Mouse (Mus musculus) heart, embryonic 10.5 days (tissue): Measurements from ENCODE around the gene Gm18596. TPM values are rescaled to one million over a fixed set of nuclear protein-coding genes. Genes with fewer than 3 reads are reported as not detected.
"Not testable (repeated sequence)": the region's sequence is repeated elsewhere in the genome, so short reads cannot be mapped to it uniquely, and the experiment has no call there.

Experiments used
- DNase-seq: peaks from one replicate; pipeline ENCODE4 v3.0.0-alpha.2; 2017; ENCODE audit warnings: low spot score
- H3K27ac ChIP-seq: fragments of 300-500 bp; sonication (generic); 2 replicates; pipeline ENCODE4 v1.5.1; 2016; ENCODE audit warnings: mild to moderate bottlenecking
- H3K27me3 ChIP-seq: fragments of 300-500 bp; sonication (generic); 2 replicates; pipeline ENCODE4 v1.6.1; 2016; ENCODE audit warnings: mild to moderate bottlenecking; ENCODE audit not compliant: poor library complexity, insufficient read depth, severe bottlenecking
- H3K36me3 ChIP-seq: fragments of 300-500 bp; sonication (generic); 2 replicates; pipeline ENCODE4 v1.6.1; 2016; ENCODE audit warnings: mild to moderate bottlenecking, moderate library complexity
- H3K4me1 ChIP-seq: fragments of 300-500 bp; sonication (generic); 2 replicates; pipeline ENCODE4 v1.6.1; 2016; ENCODE audit warnings: mild to moderate bottlenecking
- H3K4me3 ChIP-seq: fragments of 300-500 bp; sonication (generic); 2 replicates; pipeline ENCODE4 v1.5.1; 2016; ENCODE audit warnings: mild to moderate bottlenecking, moderate library complexity
- H3K9me3 ChIP-seq: fragments of 300-500 bp; sonication (generic); 2 replicates; pipeline ENCODE4 v1.6.1; 2016; ENCODE audit warnings: mild to moderate bottlenecking, moderate library complexity
- WGBS: fragments of 180-500 bp; shearing (Covaris S2); methylation state at CpG from one replicate; pipeline ENCODE4 v1.1.7; 2016; 5-methylcytosine and 5-hydroxymethylcytosine counted together
- polyA plus RNA-seq: library from polyadenylated mRNA; unstranded; fragments of >200 nt; fragmentation: Nextera tagmentation; extraction: Ambion mirVana; gene quantifications from 2 replicates; pipeline ENCODE4 v1.2.1, GENCODE M21; 2016

Gene Gm18596
- not detected in 2 replicates for polyA plus RNA-seq

DNA sequence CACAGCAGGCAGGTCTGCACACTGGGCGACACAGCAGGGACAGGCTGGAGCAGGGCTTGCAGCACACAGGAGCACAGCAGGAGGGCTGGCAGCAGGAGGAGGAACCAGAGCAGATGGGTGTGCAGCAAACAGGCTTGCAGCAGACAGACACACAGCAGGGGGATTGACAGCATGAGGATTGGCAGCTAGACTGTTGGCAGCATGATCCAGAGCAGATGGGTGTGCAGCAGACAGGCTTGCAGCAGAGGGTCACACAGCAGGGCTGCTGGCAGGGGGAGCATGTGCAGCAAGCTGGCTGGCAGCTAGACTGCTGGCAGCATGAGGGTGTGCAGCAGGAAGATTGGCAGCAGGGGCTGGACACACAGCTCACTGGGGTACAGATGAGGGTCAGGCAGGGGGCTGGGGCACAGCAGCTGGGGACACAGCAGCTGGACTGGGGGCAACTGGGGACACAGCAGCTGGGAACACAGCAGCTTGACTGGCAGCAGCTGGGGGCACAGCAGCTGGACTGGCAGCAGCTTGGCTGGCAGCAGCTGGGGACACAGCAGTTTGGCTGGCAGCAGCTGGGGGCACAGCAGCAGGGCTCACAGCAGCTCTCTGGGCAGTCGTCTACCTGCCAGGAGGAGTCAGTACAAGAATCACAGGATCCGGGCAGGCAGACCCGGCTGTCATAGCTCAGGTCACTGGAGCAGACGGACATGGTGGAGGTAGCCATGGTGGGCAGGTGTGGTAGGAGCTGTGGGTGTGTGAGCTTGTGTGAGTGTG is at the start of gene Gm18596:
Gene Gm18596 (minus strand): TSS at position 715 of the 765 bp plus-strand sequence.
- not testable (repeated sequence) for H3K27ac ChIP-seq, H3K4me1 ChIP-seq, H3K4me3 ChIP-seq, H3K36me3 ChIP-seq, DNase-seq, H3K27me3 ChIP-seq, H3K9me3 ChIP-seq
- 60% methylated on average over 4 of the region's 5 CpGs for WGBS

DNA sequence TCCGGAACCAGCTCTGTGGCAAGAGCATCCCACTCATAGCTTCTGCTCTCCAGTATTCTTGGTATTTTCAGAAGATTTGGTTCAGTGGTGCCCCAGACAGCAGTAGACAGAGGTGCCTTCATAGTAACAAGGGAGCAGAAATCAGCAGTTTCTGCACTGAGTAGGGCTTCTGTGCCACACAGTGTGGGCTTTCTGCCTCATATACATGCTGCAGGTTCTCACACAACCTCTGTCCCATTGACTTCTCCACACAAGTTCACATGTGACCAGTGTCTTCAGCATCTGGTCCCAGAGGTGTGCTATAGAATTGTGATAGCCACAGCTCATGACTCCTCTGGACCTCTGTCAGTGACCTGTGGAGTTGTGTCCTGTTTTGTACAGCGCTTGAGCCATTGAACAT is 46.2 kb upstream of the Gm18596 start:
- 75% methylated on average over 2 of the region's 2 CpGs for WGBS
- Histone ChIP-seq H3K4me1 (0 out of 2 replicates have a peak, but pooled peaks cover 3% of the 10 kb centered on the region), H3K36me3 (no peaks in the 10 kb centered on the region), H3K27me3 (no peaks in the 10 kb centered on the region), H3K27ac (no peak overlapping the region), H3K4me3 (no peak overlapping the region), H3K9me3 (no peaks in the 10 kb centered on the region)
- no peak for DNase-seq

DNA sequence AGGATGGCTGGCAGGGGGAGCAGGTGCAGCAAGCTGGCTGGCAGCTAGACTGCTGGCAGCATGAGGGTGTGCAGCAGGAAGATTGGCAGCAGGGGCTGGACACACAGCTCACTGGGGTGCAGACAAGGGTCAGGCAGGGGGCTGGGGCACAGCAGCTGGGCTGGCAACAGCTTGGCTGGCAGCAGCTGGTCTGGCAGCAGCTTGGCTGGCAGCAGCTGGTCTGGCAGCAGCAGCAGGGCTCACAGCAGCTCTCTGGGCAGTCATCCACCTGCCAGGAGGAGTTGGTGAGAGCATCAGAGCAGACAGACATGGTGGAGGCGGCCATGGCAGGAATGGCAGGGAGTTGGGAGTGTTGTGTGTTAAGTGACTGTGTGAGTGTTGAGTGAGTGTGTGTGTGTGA is 45.4 kb upstream of the Gm18596 start, which contains the start of gene Gm7137:
Gene Gm7137 (minus strand): TSS at position 325 of the 400 bp plus-strand sequence.
- not testable (repeated sequence) for H3K27ac ChIP-seq, DNase-seq, H3K9me3 ChIP-seq, H3K36me3 ChIP-seq, H3K27me3 ChIP-seq, H3K4me1 ChIP-seq, H3K4me3 ChIP-seq
- WGBS = 53% methylated on average over 1 of the region's 1 CpGs

DNA sequence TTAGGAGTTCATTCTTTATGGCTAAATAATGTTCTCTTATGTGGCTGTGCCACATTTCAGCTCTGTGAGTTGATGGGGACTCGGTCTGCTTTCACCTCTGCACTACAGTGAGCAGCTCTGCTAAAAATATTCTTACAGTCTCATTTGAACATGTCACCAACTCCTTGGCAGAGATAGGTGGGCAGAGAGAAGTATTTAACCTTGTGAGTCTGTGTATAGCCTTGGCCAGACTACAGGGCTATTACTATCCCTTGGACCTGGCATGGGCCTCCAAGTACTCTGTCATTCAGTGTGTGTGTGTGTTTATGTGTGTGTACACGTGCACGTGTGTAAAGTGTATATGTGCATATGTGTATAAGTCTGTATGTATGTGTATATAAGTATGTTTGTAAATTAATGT is 41.0 kb upstream of the Gm18596 start:
- H3K4me3 ChIP-seq, H3K27ac ChIP-seq, H3K27me3 ChIP-seq, H3K9me3 ChIP-seq, H3K4me1 ChIP-seq, DNase-seq, H3K36me3 ChIP-seq: not testable (repeated sequence)
- WGBS = 71% methylated on average over 3 of the region's 3 CpGs

DNA sequence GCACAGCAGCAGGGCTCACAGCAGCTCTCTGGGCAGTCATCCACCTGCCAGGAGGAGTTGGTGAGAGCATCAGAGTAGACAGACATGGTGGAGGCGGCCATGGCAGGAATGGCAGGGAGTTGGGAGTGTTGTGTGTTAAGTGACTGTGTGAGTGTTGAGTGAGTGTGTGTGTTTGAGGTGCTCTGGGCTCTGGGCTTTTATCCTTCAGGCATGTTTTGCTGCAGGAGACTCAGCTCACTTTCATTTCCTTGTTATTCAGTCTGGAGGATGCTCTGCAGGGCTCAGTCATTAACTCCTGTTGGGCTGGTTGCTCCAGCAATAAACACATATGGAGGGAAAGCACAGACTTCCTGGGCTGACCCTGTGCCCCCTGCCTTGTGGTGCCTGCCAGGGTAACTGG is 40.0 kb upstream of the Gm18596 start, which contains the start of gene Gm3250:
Gene Gm3250 (minus strand): TSS at position 101 of the 400 bp plus-strand sequence.
- H3K4me3 ChIP-seq, H3K27ac ChIP-seq, H3K9me3 ChIP-seq, DNase-seq, H3K4me1 ChIP-seq, H3K27me3 ChIP-seq, H3K36me3 ChIP-seq: not testable (repeated sequence)
- WGBS = 33% methylated on average over 1 of the region's 1 CpGs

DNA sequence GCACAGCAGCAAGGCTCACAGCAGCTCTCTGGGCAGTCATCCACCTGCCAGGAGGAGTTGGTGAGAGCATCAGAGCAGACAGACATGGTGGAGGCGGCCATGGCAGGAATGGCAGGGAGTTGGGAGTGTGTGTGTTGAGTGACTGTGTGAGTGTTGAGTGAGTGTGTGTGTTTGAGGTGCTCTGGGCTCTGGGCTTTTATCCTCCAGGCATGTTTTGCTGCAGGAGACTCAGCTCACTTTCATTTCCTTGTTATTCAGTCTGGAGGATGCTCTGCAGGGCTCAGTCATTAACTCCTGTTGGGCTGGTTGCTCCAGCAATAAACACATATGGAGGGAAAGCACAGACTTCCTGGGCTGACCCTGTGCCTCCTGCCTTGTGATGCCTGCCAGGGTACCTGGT is 34.4 kb upstream of the Gm18596 start, which contains the start of gene Gm7138:
Gene Gm7138 (minus strand): TSS at position 101 of the 400 bp plus-strand sequence.
- not testable (repeated sequence) for H3K36me3 ChIP-seq, H3K27me3 ChIP-seq, H3K4me1 ChIP-seq, H3K9me3 ChIP-seq, H3K4me3 ChIP-seq, DNase-seq, H3K27ac ChIP-seq
- 64% methylated on average over 1 of the region's 1 CpGs for WGBS

DNA sequence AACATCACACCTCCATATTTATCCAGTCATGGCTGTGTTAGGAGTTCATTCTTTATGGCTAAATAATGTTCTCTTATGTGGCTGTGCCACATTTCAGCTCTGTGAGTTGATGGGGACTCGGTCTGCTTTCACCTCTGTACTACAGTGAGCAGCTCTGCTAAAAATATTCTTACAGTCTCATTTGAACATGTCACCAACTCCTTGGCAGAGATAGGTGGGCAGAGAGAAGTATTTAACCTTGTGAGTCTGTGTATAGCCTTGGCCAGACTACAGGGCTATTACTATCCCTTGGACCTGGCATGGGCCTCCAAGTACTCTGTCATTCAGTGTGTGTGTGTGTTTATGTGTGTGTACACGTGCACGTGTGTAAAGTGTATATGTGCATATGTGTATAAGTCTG is 29.7 kb upstream of the Gm18596 start:
- 69% methylated on average over 3 of the region's 3 CpGs for whole genome bisulfite sequencing
- H3K9me3 ChIP-seq, H3K4me1 ChIP-seq: not testable (repeated sequence)

DNA sequence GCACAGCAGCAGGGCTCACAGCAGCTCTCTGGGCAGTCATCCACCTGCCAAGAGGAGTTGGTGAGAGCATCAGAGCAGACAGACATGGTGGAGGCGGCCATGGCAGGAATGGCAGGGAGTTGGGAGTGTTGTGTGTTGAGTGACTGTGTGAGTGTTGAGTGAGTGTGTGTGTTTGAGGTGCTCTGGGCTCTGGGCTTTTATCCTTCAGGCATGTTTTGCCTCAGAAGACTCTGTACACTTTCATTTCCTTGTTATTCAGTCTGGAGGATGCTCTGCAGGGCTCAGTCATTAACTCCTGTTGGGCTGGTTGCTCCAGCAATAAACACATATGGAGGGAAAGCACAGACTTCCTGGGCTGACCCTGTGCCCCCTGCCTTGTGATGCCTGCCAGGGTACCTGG is 28.8 kb upstream of the Gm18596 start, which contains the start of gene Gm3238:
Gene Gm3238 (minus strand): TSS at position 101 of the 400 bp plus-strand sequence.
- not testable (repeated sequence) for H3K4me1 ChIP-seq, H3K9me3 ChIP-seq, DNase-seq, H3K27me3 ChIP-seq, H3K27ac ChIP-seq, H3K36me3 ChIP-seq, H3K4me3 ChIP-seq
- 56% methylated on average over 1 of the region's 1 CpGs for WGBS

More for the DNA sequence above, 29.7 kb upstream of the Gm18596 start:
- not testable (repeated sequence) for DNase-seq, H3K36me3 ChIP-seq, H3K4me3 ChIP-seq, H3K27ac ChIP-seq, H3K27me3 ChIP-seq

DNA sequence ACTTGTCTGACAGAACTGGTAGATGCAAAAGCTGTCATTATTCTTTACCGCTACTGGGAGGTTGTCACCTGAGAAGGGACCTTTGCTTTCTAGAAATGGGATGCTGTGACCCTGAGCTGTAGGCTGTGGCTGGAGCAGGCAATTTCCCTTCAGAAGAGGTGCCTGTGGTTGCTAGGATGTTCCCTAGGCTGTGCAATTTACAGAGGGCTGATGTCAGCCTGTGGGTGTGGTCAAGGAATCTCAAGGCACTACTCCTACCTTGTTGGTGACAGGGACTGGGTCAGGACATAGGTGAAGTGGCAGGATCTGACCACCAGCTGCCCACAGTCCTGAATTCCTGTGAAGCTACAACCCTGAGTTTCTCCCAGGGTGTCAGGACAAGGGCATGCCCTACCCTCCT is 27.3 kb upstream of the Gm18596 start:
- H3K27ac ChIP-seq = no peak overlapping the region
- DNase-seq = no peak
- no peaks in the 10 kb centered on the region for H3K9me3 ChIP-seq
- H3K4me3 ChIP-seq = no peak overlapping the region
- WGBS = 78% methylated on average over 1 of the region's 1 CpGs
- no peaks in the 10 kb centered on the region for H3K4me1 ChIP-seq
- H3K36me3 ChIP-seq = no peaks in the 10 kb centered on the region
- H3K27me3 ChIP-seq = no peaks in the 10 kb centered on the region

DNA sequence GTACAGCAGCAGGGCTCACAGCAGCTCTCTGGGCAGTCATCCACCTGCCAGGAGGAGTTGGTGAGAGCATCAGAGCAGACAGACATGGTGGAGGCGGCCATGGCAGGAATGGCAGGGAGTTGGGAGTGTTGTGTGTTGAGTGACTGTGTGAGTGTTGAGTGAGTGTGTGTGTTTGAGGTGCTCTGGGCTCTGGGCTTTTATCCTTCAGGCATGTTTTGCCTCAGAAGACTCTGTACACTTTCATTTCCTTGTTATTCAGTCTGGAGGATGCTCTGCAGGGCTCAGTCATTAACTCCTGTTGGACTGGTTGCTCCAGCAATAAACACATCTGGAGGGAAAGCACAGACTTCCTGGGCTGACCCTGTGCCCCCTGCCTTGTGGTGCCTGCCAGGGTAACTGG is 17.1 kb upstream of the Gm18596 start, which contains the start of gene Gm3233:
Gene Gm3233 (minus strand): TSS at position 101 of the 400 bp plus-strand sequence.
- not testable (repeated sequence) for H3K27ac ChIP-seq, H3K4me3 ChIP-seq, H3K4me1 ChIP-seq, H3K9me3 ChIP-seq, H3K36me3 ChIP-seq, DNase-seq, H3K27me3 ChIP-seq
- no CpG with 5 or more reads among the region's 1 CpGs for WGBS

DNA sequence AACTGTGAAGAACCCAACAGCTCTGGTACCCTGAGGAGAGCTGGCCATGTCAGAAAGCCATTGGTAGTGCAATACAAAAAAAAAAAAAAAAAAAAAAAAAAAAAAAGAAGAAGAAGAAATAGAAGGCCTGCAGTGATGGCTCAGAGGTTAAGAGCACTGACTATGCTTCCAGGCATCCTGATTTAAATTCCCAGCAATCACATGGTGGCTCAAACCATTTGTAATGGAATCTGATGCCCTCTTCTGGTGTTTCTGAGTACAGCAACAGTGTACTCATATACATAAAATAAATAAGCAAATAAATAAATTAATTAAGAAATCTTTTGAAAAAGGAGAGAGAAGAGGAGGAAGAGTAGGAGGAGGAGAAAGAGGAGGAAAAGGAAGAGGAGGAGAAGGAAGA is 11.0 kb upstream of the Gm18596 start:
- no peaks in the 10 kb centered on the region for H3K9me3 ChIP-seq
- H3K27ac ChIP-seq = no peak overlapping the region
- no peaks in the 10 kb centered on the region for H3K4me1 ChIP-seq
- peaks cover 6% of the 10 kb centered on the region; the same call in 1 of the 2 replicates for H3K27me3 ChIP-seq
- H3K36me3 ChIP-seq = no peaks in the 10 kb centered on the region
- no peak for DNase-seq
- no peak overlapping the region for H3K4me3 ChIP-seq

DNA sequence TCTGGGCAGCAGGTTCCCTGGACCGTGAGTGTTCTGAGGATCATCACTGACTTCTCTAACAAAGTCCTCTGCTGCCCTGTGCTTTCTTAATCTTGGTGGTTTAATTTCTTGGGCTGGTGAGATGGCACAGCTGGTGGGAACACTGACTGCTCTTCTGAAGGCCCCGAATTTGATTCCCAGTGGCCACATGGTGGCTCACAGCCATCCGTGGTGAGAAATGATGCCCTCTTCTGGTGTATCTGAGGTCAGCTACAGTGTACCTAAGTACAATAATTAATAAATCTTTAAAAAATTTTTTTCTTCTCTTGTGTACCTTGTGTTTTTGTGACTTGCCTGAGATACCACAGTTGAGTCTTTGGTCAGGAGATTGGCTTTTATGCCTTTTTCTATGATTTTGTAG is 9.9 kb upstream of the Gm18596 start:
- H3K4me3 ChIP-seq, H3K27me3 ChIP-seq, DNase-seq, H3K9me3 ChIP-seq, H3K27ac ChIP-seq, H3K36me3 ChIP-seq, H3K4me1 ChIP-seq: not testable (repeated sequence)
- WGBS = 64% methylated on average over 3 of the region's 3 CpGs

DNA sequence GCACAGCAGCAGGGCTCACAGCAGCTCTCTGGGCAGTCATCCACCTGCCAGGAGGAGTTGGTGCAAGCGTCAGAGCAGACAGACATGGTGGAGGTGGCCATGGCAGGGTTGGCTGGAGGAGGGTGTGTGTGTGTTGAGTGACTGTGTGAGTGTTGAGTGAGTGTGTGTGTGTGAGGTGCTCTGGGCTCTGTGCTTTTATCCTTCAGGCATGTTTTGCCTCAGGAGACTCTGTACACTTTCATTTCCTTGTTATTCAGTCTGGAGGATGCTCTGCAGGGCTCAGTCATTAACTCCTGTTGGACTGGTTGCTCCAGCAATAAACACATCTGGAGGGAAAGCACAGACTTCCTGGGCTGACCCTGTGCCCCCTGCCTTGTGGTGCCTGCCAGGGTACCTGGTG is 8.8 kb upstream of the Gm18596 start, which contains the start of gene Gm9736:
Gene Gm9736 (minus strand): TSS at position 101 of the 400 bp plus-strand sequence.
- H3K27ac ChIP-seq, H3K36me3 ChIP-seq, H3K4me1 ChIP-seq, H3K4me3 ChIP-seq, H3K27me3 ChIP-seq, H3K9me3 ChIP-seq, DNase-seq: not testable (repeated sequence)
- 53% methylated on average over 1 of the region's 1 CpGs for WGBS
